Mouse (Mus musculus) lung, embryonic 14.5 days (tissue): ENCODE results near the gene Cacng8. TPM values are rescaled to one million over a fixed set of nuclear protein-coding genes. Genes with fewer than 3 reads are reported as not detected.

ENCODE experiments used
- ATAC-seq: fragments of 200-750 bp; cut with Nextera tagmentation; 2 replicates; pipeline ENCODE4 v1.8.0; 2017; ENCODE audit warnings: mild to moderate bottlenecking, moderate TSS enrichment, moderate library complexity; ENCODE audit not compliant: insufficient read depth
- DNase-seq: peaks from one replicate; pipeline ENCODE4 v3.0.0-alpha.2; 2015
- H3K27ac ChIP-seq: fragments of 300-500 bp; sonication (generic); 2 replicates; pipeline ENCODE4 v1.5.1; 2014; ENCODE audit warnings: low read depth, mild to moderate bottlenecking, moderate library complexity
- H3K27me3 ChIP-seq: fragments of 300-500 bp; sonication (generic); 2 replicates; pipeline ENCODE4 v1.6.1; 2014; ENCODE audit warnings: low read length, control low read depth; ENCODE audit not compliant: insufficient read depth
- H3K36me3 ChIP-seq: fragments of 300-500 bp; sonication (generic); 2 replicates; pipeline ENCODE4 v1.6.1; 2014; ENCODE audit warnings: control low read depth; ENCODE audit not compliant: insufficient read depth
- H3K4me1 ChIP-seq: fragments of 300-500 bp; sonication (generic); 2 replicates; pipeline ENCODE4 v1.6.1; 2014; ENCODE audit warnings: antibody characterized with exemption, control low read depth; ENCODE audit not compliant: insufficient read depth
- H3K4me2 ChIP-seq: fragments of 300-500 bp; sonication (generic); 2 replicates; pipeline ENCODE4 v1.6.1; 2014; ENCODE audit warnings: mild to moderate bottlenecking
- H3K4me3 ChIP-seq: fragments of 300-500 bp; sonication (generic); 2 replicates; pipeline ENCODE4 v1.5.1; 2014; ENCODE audit warnings: low read depth, low read length
- H3K9ac ChIP-seq: fragments of 300-500 bp; sonication (generic); 2 replicates; pipeline ENCODE4 v1.6.1; 2014
- H3K9me3 ChIP-seq: fragments of 300-500 bp; sonication (generic); 2 replicates; pipeline ENCODE4 v1.6.1; 2016; ENCODE audit warnings: low read depth, low read length, control low read depth
- CTCF ChIP-seq: IDR thresholded peaks from 2 replicates; pipeline ENCODE4 v1.5.1; 2016; ENCODE audit warnings: antibody characterized with exemption, low read depth
- WGBS: fragments of 180-500 bp; shearing (Covaris S2); extraction: QIAGEN DNeasy Blood & Tissue Kit; methylation state at CpG from one replicate; pipeline ENCODE4 v1.1.7; 2014; 5-methylcytosine and 5-hydroxymethylcytosine counted together
- polyA plus RNA-seq: library from polyadenylated mRNA; unstranded; fragments of >200 nt; fragmentation: Nextera tagmentation; extraction: Ambion mirVana; gene quantifications from 2 replicates; pipeline ENCODE4 v1.2.1, GENCODE M21; 2014

The Cacng8 gene
- polyA plus RNA-seq: 2.9 and 4.8 TPM in 2 replicates

DNA sequence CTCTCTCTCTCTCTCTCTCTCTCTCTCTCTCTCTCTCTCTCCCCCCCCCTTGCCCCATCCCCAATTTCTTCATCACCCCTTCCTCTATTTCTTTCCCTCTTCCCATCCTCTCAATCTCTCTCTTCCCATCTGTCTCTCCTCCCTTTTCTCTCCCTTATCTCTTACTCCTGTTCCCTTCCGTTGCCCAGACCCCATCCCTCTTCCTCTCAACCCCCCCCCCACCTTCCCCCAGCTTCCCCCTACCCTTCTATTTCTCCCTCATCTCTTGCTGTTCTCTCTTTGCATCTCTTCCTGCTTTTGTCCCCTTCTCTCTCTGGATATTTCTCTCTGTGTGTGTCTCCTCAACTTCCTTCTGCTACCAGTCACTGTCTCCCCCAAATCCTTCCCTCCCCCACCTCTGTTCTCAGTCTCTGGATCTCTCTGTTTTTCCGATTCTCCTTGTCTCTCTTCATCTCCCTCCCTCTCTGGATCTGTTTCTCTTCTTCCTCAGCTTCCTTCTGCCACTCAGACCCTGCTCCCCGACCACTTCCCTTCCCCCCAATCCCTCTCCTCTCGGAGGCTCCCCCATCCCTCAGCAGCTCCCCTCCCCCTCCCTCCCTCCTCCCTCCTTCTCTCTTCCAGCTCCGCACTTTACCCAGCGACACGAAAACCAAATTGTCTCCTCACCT is at the start of gene Cacng8:
Gene Cacng8, plus strand, starts transcription at position 271 of the 668 bp plus-strand sequence.
- H3K9me3 ChIP-seq: no peaks in the 10 kb centered on the region
- peak within 1 kb of the TSS; percentile 65 for H3K4me2 ChIP-seq
- peak within 1 kb of the TSS; percentile 43; the same call in 1 of the 2 replicates for H3K27ac ChIP-seq
- TF ChIP-seq CTCF: no peak
- no peaks in the 10 kb centered on the region for H3K36me3 ChIP-seq
- H3K4me1 ChIP-seq: peaks cover 3% of the 10 kb centered on the region; the same call in 1 of the 2 replicates
- no peaks in the 10 kb centered on the region for H3K27me3 ChIP-seq
- H3K9ac ChIP-seq: peak within 1 kb of the TSS; percentile 25; the same call in 1 of the 2 replicates
- peak; percentile 32 for ATAC-seq
- DNase-seq: no peak
- 3% methylated on average over 7 of the region's 7 CpGs for WGBS
- H3K4me3 ChIP-seq: peak within 1 kb of the TSS; percentile 28

DNA sequence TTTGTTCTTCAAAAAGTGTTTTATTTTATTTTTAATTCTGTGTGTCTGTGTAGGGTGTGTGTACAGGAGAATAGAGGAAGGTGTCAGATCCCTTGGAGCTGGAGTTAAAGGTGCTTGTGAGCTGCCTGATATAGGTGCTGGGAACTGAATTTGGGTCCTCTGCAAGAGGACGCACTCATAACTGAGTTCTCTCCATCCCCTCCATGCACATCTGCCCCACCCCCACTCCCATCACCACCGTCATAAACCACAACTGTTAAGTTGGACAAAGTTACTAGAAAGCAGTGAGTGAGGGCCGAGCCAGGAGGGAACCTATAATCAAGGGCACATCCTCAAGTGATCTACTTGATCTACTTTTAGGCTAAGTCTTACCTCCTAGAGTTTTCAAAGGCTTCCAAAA is 46.6 kb upstream of the Cacng8 start:
- Histone ChIP-seq H3K4me1 (no peaks in the 10 kb centered on the region), H3K27ac (no peak overlapping the region), H3K4me2 (no peak overlapping the region), H3K9me3 (no peaks in the 10 kb centered on the region), H3K4me3 (no peak overlapping the region), H3K9ac (no peak overlapping the region), H3K36me3 (peaks cover 21% of the 10 kb centered on the region; the same call in 1 of the 2 replicates), H3K27me3 (no peaks in the 10 kb centered on the region)
- 86% methylated on average over 3 of the region's 3 CpGs for WGBS
- DNase-seq (no peak), ATAC-seq (no peak)
- TF ChIP-seq CTCF: no peak

DNA sequence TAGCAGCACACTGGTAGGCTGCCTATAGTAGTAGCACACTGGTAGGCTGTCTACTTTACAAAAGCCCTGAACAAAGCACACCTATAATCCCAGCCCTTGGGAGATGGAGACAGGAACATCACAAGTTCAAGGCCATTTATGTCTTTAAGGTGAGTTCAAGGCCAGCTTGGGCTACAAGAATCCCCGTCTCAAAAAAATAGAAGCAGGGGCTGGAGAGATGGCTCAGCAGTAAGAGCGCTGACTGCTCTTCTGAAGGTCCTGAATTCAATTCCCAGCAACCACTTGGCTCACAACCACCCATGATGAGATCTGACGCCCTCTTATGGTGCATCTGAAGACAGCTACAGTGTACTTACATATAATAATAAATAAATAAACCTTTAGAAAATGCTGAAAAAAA is 45.2 kb upstream of the Cacng8 start:
- Histone ChIP-seq H3K27me3 (no peaks in the 10 kb centered on the region), H3K9me3 (no peaks in the 10 kb centered on the region), H3K9ac (no peak overlapping the region), H3K36me3 (peaks cover 27% of the 10 kb centered on the region; the same call in 1 of the 2 replicates), H3K4me1 (no peaks in the 10 kb centered on the region), H3K4me2 (no peak overlapping the region), H3K27ac (no peak overlapping the region), H3K4me3 (no peak overlapping the region)
- ATAC-seq (no peak), DNase-seq (no peak)
- 87% methylated on average over 3 of the region's 3 CpGs for WGBS
- TF ChIP-seq CTCF: no peak

DNA sequence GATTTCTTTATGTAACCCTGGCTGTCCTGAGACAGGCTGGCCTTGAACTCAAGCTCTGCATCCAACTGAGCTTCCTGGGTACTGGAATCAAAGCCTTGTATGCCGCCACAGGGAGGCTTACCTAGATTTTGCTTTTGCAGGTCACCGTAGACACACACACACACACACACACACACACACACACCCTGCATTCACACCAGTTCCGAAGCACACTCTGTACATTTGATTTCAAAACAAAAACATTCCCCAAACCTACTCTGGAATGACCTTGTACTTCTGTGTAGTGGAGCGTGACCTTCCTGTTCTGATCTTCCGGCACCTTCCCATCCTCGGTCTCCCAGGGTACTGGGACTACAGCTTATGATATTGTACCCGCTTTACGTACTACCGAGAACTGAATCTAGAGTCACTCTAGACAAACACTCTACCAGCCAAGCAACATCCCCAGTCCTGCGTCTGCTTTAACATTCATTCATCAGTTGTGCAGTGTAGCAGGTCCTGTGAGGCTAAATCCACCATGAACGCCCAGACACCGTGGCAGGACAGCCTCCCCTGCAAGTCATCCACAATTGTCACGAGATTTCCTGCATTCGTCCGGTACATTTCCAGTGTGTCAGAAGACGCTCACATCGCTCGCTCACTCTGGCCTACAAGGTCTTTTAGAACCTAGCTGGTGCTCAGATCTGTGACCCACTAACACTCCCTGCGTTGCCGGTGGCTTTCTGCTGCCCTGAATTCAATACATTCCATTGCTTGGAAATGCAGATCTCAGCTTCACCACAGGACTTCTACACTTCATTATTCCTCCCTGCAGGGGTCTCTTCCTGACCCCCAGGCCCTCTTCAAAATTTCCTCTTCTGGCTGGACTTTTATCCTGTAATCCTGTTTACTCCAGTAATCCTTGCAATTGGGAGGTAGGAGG is 42.9 kb upstream of the Cacng8 start:
- Histone ChIP-seq H3K27me3 (no peaks in the 10 kb centered on the region), H3K4me1 (no peaks in the 10 kb centered on the region), H3K27ac (no peak overlapping the region), H3K36me3 (peaks cover 27% of the 10 kb centered on the region; the same call in 1 of the 2 replicates), H3K9ac (no peak overlapping the region), H3K9me3 (no peaks in the 10 kb centered on the region), H3K4me2 (no peak overlapping the region), H3K4me3 (no peak overlapping the region)
- no peak for TF ChIP-seq CTCF
- DNase-seq: no peak
- no peak for ATAC-seq
- WGBS: 60% methylated on average over 20 of the region's 20 CpGs

DNA sequence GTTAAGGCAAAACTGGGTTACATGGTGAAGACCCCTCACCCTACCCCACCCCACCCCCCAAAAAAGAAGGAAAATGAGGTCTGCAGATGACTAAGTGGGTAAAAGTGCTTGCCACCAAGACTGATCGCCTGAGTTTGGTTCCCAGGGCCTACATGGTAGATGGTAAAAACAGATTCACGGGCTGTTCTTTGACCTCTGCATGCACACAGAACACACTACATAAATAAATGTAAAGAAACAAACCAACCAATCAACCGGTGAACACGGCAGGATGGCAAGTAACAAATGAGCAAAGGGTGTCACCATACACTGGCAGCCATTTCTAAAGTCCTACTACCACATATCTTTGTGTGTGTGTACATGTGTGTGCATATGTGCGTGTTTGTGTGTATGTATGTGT is 42.2 kb upstream of the Cacng8 start:
- Histone ChIP-seq H3K27me3 (no peaks in the 10 kb centered on the region), H3K4me3 (no peak overlapping the region), H3K4me2 (no peak overlapping the region), H3K36me3 (peaks cover 23% of the 10 kb centered on the region; the same call in 1 of the 2 replicates), H3K4me1 (no peaks in the 10 kb centered on the region), H3K27ac (no peak overlapping the region), H3K9me3 (no peaks in the 10 kb centered on the region), H3K9ac (no peak overlapping the region)
- ATAC-seq (no peak), DNase-seq (no peak)
- 62% methylated on average over 5 of the region's 5 CpGs for WGBS
- TF ChIP-seq CTCF: no peak

DNA sequence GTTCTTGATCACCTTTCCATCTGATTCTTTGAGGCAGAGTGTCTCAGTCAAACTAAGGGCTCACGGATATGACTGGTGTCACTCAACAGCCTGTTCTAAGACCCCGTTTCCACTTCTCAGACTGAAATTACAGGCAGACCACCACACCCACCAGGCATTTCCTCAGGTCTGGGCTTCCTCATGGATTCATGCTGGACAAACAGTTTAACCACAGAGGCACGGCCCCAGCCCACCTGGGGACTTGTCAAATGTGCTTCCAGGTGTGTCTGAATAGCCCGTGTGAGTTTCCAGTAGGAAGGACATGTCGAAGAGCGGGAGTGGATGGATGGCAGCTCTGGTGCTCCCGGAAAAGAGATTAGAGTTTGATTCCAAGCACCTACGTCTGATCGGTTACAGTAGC is 40.7 kb upstream of the Cacng8 start:
- 86% methylated on average over 9 of the region's 9 CpGs for WGBS
- no peak for DNase-seq

DNA sequence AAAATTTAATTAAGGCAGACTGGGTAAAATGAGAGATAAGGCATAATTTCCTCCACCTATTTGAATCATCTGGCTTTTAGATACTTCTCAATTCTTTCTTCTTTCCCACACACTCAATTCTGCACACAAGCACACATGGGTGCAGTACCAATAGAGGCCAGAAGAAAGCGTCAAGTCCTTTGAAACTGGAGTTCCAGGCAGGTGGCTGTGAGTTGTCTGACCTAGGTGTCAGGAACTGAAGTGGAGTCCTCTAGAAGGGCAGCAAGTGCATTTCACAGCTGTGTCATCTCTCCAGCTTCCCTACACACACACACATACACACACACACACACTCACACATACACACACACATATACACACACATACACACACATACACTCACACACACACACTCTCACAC is 38.9 kb upstream of the Cacng8 start:
- H3K27ac ChIP-seq: no peak overlapping the region
- no peak overlapping the region for H3K4me3 ChIP-seq
- H3K9ac ChIP-seq: no peak overlapping the region
- H3K36me3 ChIP-seq: peaks cover 17% of the 10 kb centered on the region; the same call in 1 of the 2 replicates
- WGBS: 69% methylated on average over 1 of the region's 1 CpGs
- ATAC-seq (no peak), DNase-seq (no peak)
- H3K4me2 ChIP-seq: no peak overlapping the region
- H3K27me3 ChIP-seq: no peaks in the 10 kb centered on the region
- no peaks in the 10 kb centered on the region for H3K4me1 ChIP-seq
- TF ChIP-seq CTCF: no peak
- H3K9me3 ChIP-seq: no peaks in the 10 kb centered on the region

More for the DNA sequence above, 40.7 kb upstream of the Cacng8 start:
- Histone ChIP-seq H3K27ac (no peak overlapping the region), H3K36me3 (peaks cover 17% of the 10 kb centered on the region; the same call in 1 of the 2 replicates), H3K9ac (no peak overlapping the region), H3K9me3 (no peaks in the 10 kb centered on the region), H3K4me2 (no peak overlapping the region), H3K4me1 (no peaks in the 10 kb centered on the region), H3K27me3 (no peaks in the 10 kb centered on the region), H3K4me3 (no peak overlapping the region)
- TF ChIP-seq CTCF: no peak
- no peak for ATAC-seq
